Mouse (Mus musculus): ENCODE results near the gene Fam104a. TPM values are rescaled to one million over a fixed set of nuclear protein-coding genes. Genes with fewer than 3 reads are reported as not detected.

The Fam104a gene
- total and polyA plus RNA-seq, 2 experiments = 4.5 to 16.4 TPM

- no peaks in the 10 kb centered on the region for H3K79me2 ChIP-seq (ENCODE audit: control insufficient read depth, insufficient read depth, low read length)
- no peak overlapping the region for H3K27ac ChIP-seq (replicated peaks; ENCODE audit: insufficient read depth, low read depth, low read length)
- no peak overlapping the region for H3K4me3 ChIP-seq (ENCODE audit: insufficient read depth, low read depth, low read length)
- no peak for DNase-seq (ENCODE audit: extremely low read depth, low read depth, low spot score)
- peaks cover 11% of the 10 kb centered on the region for H3K4me1 ChIP-seq (ENCODE audit: control insufficient read depth, insufficient read depth, low read length)
- H3K9ac ChIP-seq (ENCODE audit: low read depth, low read length) = no peak overlapping the region
- TF ChIP-seq POLR2A (IDR thresholded peaks at IDR 0.05; ENCODE audit: extremely low read depth, insufficient read depth, low read length) (no peak), CTCF (IDR thresholded peaks at IDR 0.05; ENCODE audit: low read depth, low read length) (no peak)
- 83% methylated on average over 2 of the region's 2 CpGs for WGBS
- no peaks in the 10 kb centered on the region for H3K27me3 ChIP-seq (ENCODE audit: control insufficient read depth, insufficient read depth, low read length)
- no peaks in the 10 kb centered on the region for H3K36me3 ChIP-seq (ENCODE audit: control insufficient read depth, insufficient read depth, low read length)
These were observed 63.0 kb downstream of the Fam104a start for GRCm38 (mm10) chr11:113621001-113621400.

GRCm38 (mm10) chr11:113619420-113620080 lies 64.4 kb downstream of the Fam104a start:
- no peaks in the 10 kb centered on the region for H3K36me3 ChIP-seq (ENCODE audit: control insufficient read depth, insufficient read depth, low read length)
- DNase-seq (ENCODE audit: extremely low read depth, low read depth, low spot score) = no peak
- no peaks in the 10 kb centered on the region for H3K27me3 ChIP-seq (ENCODE audit: control insufficient read depth, insufficient read depth, low read length)
- H3K9ac ChIP-seq (ENCODE audit: low read depth, low read length) = peak overlapping the region; percentile 44
- H3K79me2 ChIP-seq (ENCODE audit: control insufficient read depth, insufficient read depth, low read length) = no peaks in the 10 kb centered on the region
- H3K4me3 ChIP-seq (ENCODE audit: insufficient read depth, low read depth, low read length) = peak overlapping the region; percentile 27; the same call in 1 of the 2 replicates
- WGBS = 3% methylated on average over 31 of the region's 31 CpGs
- no peak overlapping the region for H3K27ac ChIP-seq (replicated peaks; ENCODE audit: insufficient read depth, low read depth, low read length)
- peaks cover 11% of the 10 kb centered on the region for H3K4me1 ChIP-seq (ENCODE audit: control insufficient read depth, insufficient read depth, low read length)
- TF ChIP-seq POLR2A (IDR thresholded peaks at IDR 0.05; ENCODE audit: extremely low read depth, insufficient read depth, low read length) = no peak
- no peak for TF ChIP-seq CTCF (IDR thresholded peaks at IDR 0.05; ENCODE audit: low read depth, low read length)

- H3K36me3 ChIP-seq (ENCODE audit: control insufficient read depth, insufficient read depth, low read length) = no peaks in the 10 kb centered on the region
- TF ChIP-seq POLR2A (IDR thresholded peaks at IDR 0.05; ENCODE audit: extremely low read depth, insufficient read depth, low read length) = no peak
- no peak for TF ChIP-seq CTCF (IDR thresholded peaks at IDR 0.05; ENCODE audit: low read depth, low read length)
- peak within 1 kb of the TSS; percentile 44 for H3K9ac ChIP-seq (ENCODE audit: low read depth, low read length)
- WGBS = 2% methylated on average over 54 of the region's 54 CpGs
- peak within 1 kb of the TSS; percentile 27; the same call in 1 of the 2 replicates for H3K4me3 ChIP-seq (ENCODE audit: insufficient read depth, low read depth, low read length)
- no peaks in the 10 kb centered on the region for H3K79me2 ChIP-seq (ENCODE audit: control insufficient read depth, insufficient read depth, low read length)
- peaks cover 11% of the 10 kb centered on the region for H3K4me1 ChIP-seq (ENCODE audit: control insufficient read depth, insufficient read depth, low read length)
- no peak within 1 kb of the TSS for H3K27ac ChIP-seq (replicated peaks; ENCODE audit: insufficient read depth, low read depth, low read length)
- peak; percentile 35 for DNase-seq (ENCODE audit: extremely low read depth, low read depth, low spot score)
- H3K27me3 ChIP-seq (ENCODE audit: control insufficient read depth, insufficient read depth, low read length) = no peaks in the 10 kb centered on the region
These were observed 65.1 kb downstream of the Fam104a start, which contains the start of gene Sstr2 for GRCm38 (mm10) chr11:113618672-113619419. TSS of gene Sstr2 (plus strand) at chr11:113619342.

GRCm38 (mm10) chr11:113618303-113618671 lies 65.7 kb downstream of the Fam104a start:
- no peak overlapping the region for H3K27ac ChIP-seq (replicated peaks; ENCODE audit: insufficient read depth, low read depth, low read length)
- WGBS = 30% methylated on average over 4 of the region's 4 CpGs

GRCm38 (mm10) chr11:113617132-113617911 lies 66.6 kb downstream of the Fam104a start:
- Histone ChIP-seq H3K79me2 (ENCODE audit: control insufficient read depth, insufficient read depth, low read length) (no peaks in the 10 kb centered on the region), H3K4me1 (ENCODE audit: control insufficient read depth, insufficient read depth, low read length) (peaks cover 11% of the 10 kb centered on the region), H3K4me3 (ENCODE audit: insufficient read depth, low read depth, low read length) (no peak overlapping the region), H3K9ac (ENCODE audit: low read depth, low read length) (no peak overlapping the region), H3K36me3 (ENCODE audit: control insufficient read depth, insufficient read depth, low read length) (no peaks in the 10 kb centered on the region), H3K27ac (replicated peaks; ENCODE audit: insufficient read depth, low read depth, low read length) (peak overlapping the region; percentile 20), H3K27me3 (ENCODE audit: control insufficient read depth, insufficient read depth, low read length) (no peaks in the 10 kb centered on the region)
- 18% methylated on average over 14 of the region's 14 CpGs for WGBS
- TF ChIP-seq CTCF (IDR thresholded peaks at IDR 0.05; ENCODE audit: low read depth, low read length) (peak; percentile 13; the same call in 1 of the 2 replicates), POLR2A (IDR thresholded peaks at IDR 0.05; ENCODE audit: extremely low read depth, insufficient read depth, low read length) (no peak)
- DNase-seq (ENCODE audit: extremely low read depth, low read depth, low spot score) = peak; percentile 81

More at GRCm38 (mm10) chr11:113618303-113618671, 65.7 kb downstream of the Fam104a start:
- DNase-seq (ENCODE audit: extremely low read depth, low read depth, low spot score) = no peak
- H3K4me3 ChIP-seq (ENCODE audit: insufficient read depth, low read depth, low read length) = peak overlapping the region; percentile 7; the same call in 1 of the 2 replicates
- H3K4me1 ChIP-seq (ENCODE audit: control insufficient read depth, insufficient read depth, low read length) = peaks cover 11% of the 10 kb centered on the region
- H3K79me2 ChIP-seq (ENCODE audit: control insufficient read depth, insufficient read depth, low read length) = no peaks in the 10 kb centered on the region
- H3K27me3 ChIP-seq (ENCODE audit: control insufficient read depth, insufficient read depth, low read length) = no peaks in the 10 kb centered on the region
- no peaks in the 10 kb centered on the region for H3K36me3 ChIP-seq (ENCODE audit: control insufficient read depth, insufficient read depth, low read length)
- no peak overlapping the region; the same call in 1 of the 2 replicates for H3K9ac ChIP-seq (ENCODE audit: low read depth, low read length)
- TF ChIP-seq POLR2A (IDR thresholded peaks at IDR 0.05; ENCODE audit: extremely low read depth, insufficient read depth, low read length) (no peak), CTCF (IDR thresholded peaks at IDR 0.05; ENCODE audit: low read depth, low read length) (no peak)

Data from liver, adult 2 months (tissue).